Mouse (Mus musculus) lung, embryonic 16.5 days (tissue): ENCODE measurements at regions not wholly inside any gene's neighbourhood (a gene's known extent, or its start where the extent isn't known, plus 50 kb on each side); places are given as distances from the start of the nearest gene placed in this dataset.
A peak's percentile ranks its signal among the peaks of the same experiment; 100 is the strongest.

ENCODE experiments used
- ATAC-seq: fragments of 200-750 bp; cut with Nextera tagmentation; 2 replicates; pipeline ENCODE4 v1.8.0; 2017; ENCODE audit warnings: low read depth, mild to moderate bottlenecking, moderate library complexity
- H3K27ac ChIP-seq: fragments of 300-500 bp; sonication (generic); 2 replicates; pipeline ENCODE4 v1.5.1; 2014; ENCODE audit warnings: mild to moderate bottlenecking, control low read depth, low read length
- H3K27me3 ChIP-seq: fragments of 300-500 bp; sonication (generic); 2 replicates; pipeline ENCODE4 v1.6.1; 2014; ENCODE audit warnings: low read depth, low read length, mixed read lengths; ENCODE audit not compliant: control insufficient read depth, insufficient read depth
- H3K36me3 ChIP-seq: fragments of 300-500 bp; sonication (generic); 2 replicates; pipeline ENCODE4 v1.6.1; 2014; ENCODE audit warnings: low read length; ENCODE audit not compliant: control insufficient read depth, insufficient read depth
- H3K4me1 ChIP-seq: fragments of 300-500 bp; sonication (generic); replicated peaks from 2 replicates; pipeline ENCODE4 v1.6.1; 2014; ENCODE audit warnings: low read length, mixed read lengths; ENCODE audit not compliant: control insufficient read depth, insufficient read depth
- H3K4me2 ChIP-seq: fragments of 300-500 bp; sonication (generic); 2 replicates; pipeline ENCODE4 v1.6.1; 2014; ENCODE audit warnings: low read depth, low read length, control low read depth
- H3K4me3 ChIP-seq: fragments of 300-500 bp; sonication (generic); 2 replicates; pipeline ENCODE4 v1.5.1; 2014; ENCODE audit warnings: mild to moderate bottlenecking, low read length, control low read depth
- H3K9ac ChIP-seq: fragments of 300-500 bp; sonication (generic); 2 replicates; pipeline ENCODE4 v1.6.1; 2014; ENCODE audit warnings: low read length, control low read depth
- H3K9me3 ChIP-seq: fragments of 300-500 bp; sonication (generic); 2 replicates; pipeline ENCODE4 v1.6.1; 2016; ENCODE audit warnings: low read length; ENCODE audit not compliant: control insufficient read depth
- WGBS: fragments of 180-500 bp; shearing (Covaris S2); extraction: QIAGEN DNeasy Blood & Tissue Kit; methylation state at CpG from one replicate; pipeline ENCODE4 v1.1.7; 2014; 5-methylcytosine and 5-hydroxymethylcytosine counted together

- no peaks in the 10 kb centered on the region for H3K9me3 ChIP-seq
- no peak overlapping the region for H3K27ac ChIP-seq
- H3K4me1 ChIP-seq = 0 out of 2 replicates have a peak, but pooled peaks cover 9% of the 10 kb centered on the region
- no peak overlapping the region for H3K4me3 ChIP-seq
- 51% methylated on average over 4 of the region's 4 CpGs for WGBS
- no peaks in the 10 kb centered on the region for H3K36me3 ChIP-seq
- ATAC-seq = no peak
- H3K9ac ChIP-seq = no peak overlapping the region
- no peak overlapping the region for H3K4me2 ChIP-seq
- no peaks in the 10 kb centered on the region for H3K27me3 ChIP-seq
Measured at GRCm38 (mm10) chr5:119739386-119739785, 68.9 kb downstream of the Tbx3 start.

- Histone ChIP-seq H3K4me3 (no peak overlapping the region), H3K4me1 (0 out of 2 replicates have a peak, but pooled peaks cover 9% of the 10 kb centered on the region), H3K9ac (no peak overlapping the region; the same call in 1 of the 2 replicates), H3K27me3 (no peaks in the 10 kb centered on the region), H3K4me2 (peak overlapping the region; percentile 36), H3K36me3 (no peaks in the 10 kb centered on the region), H3K9me3 (no peaks in the 10 kb centered on the region), H3K27ac (no peak overlapping the region)
- 6% methylated on average over 6 of the region's 6 CpGs for WGBS
- ATAC-seq = peak; percentile 71
Measured at GRCm38 (mm10) chr5:119741116-119741515, 70.6 kb downstream of the Tbx3 start.

GRCm38 (mm10) chr5:119743733-119744132 lies 73.3 kb downstream of the Tbx3 start:
- peak overlapping the region; percentile 76 for H3K27ac ChIP-seq
- peak overlapping the region; percentile 42 for H3K4me2 ChIP-seq
- ATAC-seq = peak; percentile 80
- 40% methylated on average over 10 of the region's 10 CpGs for WGBS
- 0 out of 2 replicates have a peak, but pooled peaks cover 12% of the 10 kb centered on the region for H3K4me1 ChIP-seq
- H3K4me3 ChIP-seq = no peak overlapping the region
- no peaks in the 10 kb centered on the region for H3K36me3 ChIP-seq
- H3K27me3 ChIP-seq = peaks cover 4% of the 10 kb centered on the region; the same call in 1 of the 2 replicates
- no peaks in the 10 kb centered on the region for H3K9me3 ChIP-seq
- H3K9ac ChIP-seq = no peak overlapping the region; the same call in 1 of the 2 replicates

GRCm38 (mm10) chr5:119747038-119747437 lies 76.6 kb downstream of the Tbx3 start:
- Histone ChIP-seq H3K4me1 (0 out of 2 replicates have a peak, but pooled peaks cover 12% of the 10 kb centered on the region), H3K4me2 (no peak overlapping the region), H3K36me3 (no peaks in the 10 kb centered on the region), H3K4me3 (no peak overlapping the region), H3K9me3 (no peaks in the 10 kb centered on the region), H3K9ac (no peak overlapping the region), H3K27ac (no peak overlapping the region), H3K27me3 (peaks cover 8% of the 10 kb centered on the region)
- ATAC-seq = no peak
- 62% methylated on average over 10 of the region's 10 CpGs for WGBS

- peak overlapping the region; percentile 33; the same call in 1 of the 2 replicates for H3K9ac ChIP-seq
Measured at GRCm38 (mm10) chr5:119748667-119749066, 78.2 kb downstream of the Tbx3 start.

GRCm38 (mm10) chr5:119749153-119749552 lies 78.7 kb downstream of the Tbx3 start:
- peak overlapping the region; percentile 46 for H3K4me2 ChIP-seq
- H3K4me3 ChIP-seq = no peak overlapping the region
- peaks cover 8% of the 10 kb centered on the region for H3K27me3 ChIP-seq
- no peak overlapping the region for H3K9ac ChIP-seq
- WGBS = 8% methylated on average over 17 of the region's 17 CpGs
- H3K4me1 ChIP-seq = 0 out of 2 replicates have a peak, but pooled peaks cover 3% of the 10 kb centered on the region
- H3K27ac ChIP-seq = no peak overlapping the region
- H3K36me3 ChIP-seq = no peaks in the 10 kb centered on the region
- no peaks in the 10 kb centered on the region for H3K9me3 ChIP-seq
- peak; percentile 75 for ATAC-seq

More at GRCm38 (mm10) chr5:119748667-119749066, 78.2 kb downstream of the Tbx3 start:
- Histone ChIP-seq H3K4me3 (peak overlapping the region; percentile 13; the same call in 1 of the 2 replicates), H3K4me1 (0 out of 2 replicates have a peak, but pooled peaks cover 3% of the 10 kb centered on the region), H3K36me3 (no peaks in the 10 kb centered on the region), H3K27me3 (peaks cover 8% of the 10 kb centered on the region), H3K9me3 (no peaks in the 10 kb centered on the region), H3K27ac (peak overlapping the region; percentile 33), H3K4me2 (peak overlapping the region; percentile 46)
- ATAC-seq = peak; percentile 13; the same call in 1 of the 2 replicates
- 2% methylated on average over 21 of the region's 21 CpGs for WGBS

GRCm38 (mm10) chr5:119755782-119756181 lies 76.7 kb upstream of the Tbx5 start:
- no peak overlapping the region; the same call in 1 of the 2 replicates for H3K9ac ChIP-seq
- H3K9me3 ChIP-seq = 0 out of 2 replicates have a peak, but pooled peaks cover 2% of the 10 kb centered on the region
- ATAC-seq = peak; percentile 51
- H3K36me3 ChIP-seq = no peaks in the 10 kb centered on the region
- H3K4me3 ChIP-seq = no peak overlapping the region
- peaks cover 3% of the 10 kb centered on the region; the same call in 1 of the 2 replicates for H3K4me1 ChIP-seq
- no peak overlapping the region for H3K4me2 ChIP-seq
- H3K27me3 ChIP-seq = no peaks in the 10 kb centered on the region
- peak overlapping the region; percentile 46 for H3K27ac ChIP-seq
- 25% methylated on average over 9 of the region's 9 CpGs for WGBS

GRCm38 (mm10) chr5:119758880-119759279 lies 73.6 kb upstream of the Tbx5 start:
- H3K9ac ChIP-seq = no peak overlapping the region
- H3K9me3 ChIP-seq = 0 out of 2 replicates have a peak, but pooled peaks cover 2% of the 10 kb centered on the region
- H3K27ac ChIP-seq = no peak overlapping the region
- no peak overlapping the region for H3K4me3 ChIP-seq
- no peaks in the 10 kb centered on the region for H3K27me3 ChIP-seq
- H3K36me3 ChIP-seq = no peaks in the 10 kb centered on the region
- WGBS = 55% methylated on average over 4 of the region's 4 CpGs
- peaks cover 3% of the 10 kb centered on the region; the same call in 1 of the 2 replicates for H3K4me1 ChIP-seq
- H3K4me2 ChIP-seq = no peak overlapping the region
- ATAC-seq = no peak

- H3K27ac ChIP-seq = no peak overlapping the region
- no peak for ATAC-seq
- H3K27me3 ChIP-seq = no peaks in the 10 kb centered on the region
- no peak overlapping the region for H3K4me3 ChIP-seq
- 0 out of 2 replicates have a peak, but pooled peaks cover 2% of the 10 kb centered on the region for H3K9me3 ChIP-seq
- H3K4me2 ChIP-seq = no peak overlapping the region
- no peaks in the 10 kb centered on the region for H3K36me3 ChIP-seq
- H3K9ac ChIP-seq = no peak overlapping the region
- H3K4me1 ChIP-seq = 0 out of 2 replicates have a peak, but pooled peaks cover 2% of the 10 kb centered on the region
- WGBS = 73% methylated on average over 4 of the region's 4 CpGs
Measured at GRCm38 (mm10) chr5:119762102-119762501, 70.4 kb upstream of the Tbx5 start.
